Mouse (Mus musculus) bone marrow macrophage, adult 2 months (primary cell): ENCODE results near the gene Xrcc2. TPM values are rescaled to one million over a fixed set of nuclear protein-coding genes. Genes with fewer than 3 reads are reported as not detected.
"Not testable (repeated sequence)": the region's sequence is repeated elsewhere in the genome, so short reads cannot be mapped to it uniquely, and the experiment has no call there.

Experiments
- H3K27ac ChIP-seq: 2 replicates; pipeline ENCODE4 v1.5.1; 2012; ENCODE audit warnings: low read depth, low read length; ENCODE audit not compliant: insufficient read depth
- H3K4me1 ChIP-seq: 2 replicates; pipeline ENCODE4 v1.6.1; 2012; ENCODE audit warnings: low read length; ENCODE audit not compliant: control insufficient read depth, insufficient read depth
- H3K4me3 ChIP-seq: 2 replicates; pipeline ENCODE4 v1.5.1; 2012; ENCODE audit warnings: mild to moderate bottlenecking, low read length, moderate library complexity; ENCODE audit not compliant: insufficient read depth
- CTCF ChIP-seq: IDR thresholded peaks from 2 replicates; pipeline ENCODE4 v1.5.1; 2012; ENCODE audit warnings: low read depth, mild to moderate bottlenecking, low read length, moderate library complexity
- POLR2A ChIP-seq: IDR thresholded peaks from 2 replicates; pipeline ENCODE4 v1.6.1; 2012; ENCODE audit warnings: mild to moderate bottlenecking, low read depth, low read length, borderline replicate concordance
- polyA plus RNA-seq: library from polyadenylated mRNA; stranded (reverse); fragments of >200 nt; gene quantifications from 2 replicates; pipeline ENCODE4 v1.2.4, GENCODE M21; 2012; ENCODE audit not compliant: missing spikeins, insufficient read depth, insufficient read length

Gene Xrcc2
- polyA plus RNA-seq, 1 experiment, result 4.2 TPM

- TF ChIP-seq POLR2A (no peak), CTCF (peak; percentile 63)
- no peak overlapping the region for H3K4me3 ChIP-seq
- H3K4me1 ChIP-seq, result no peaks in the 10 kb centered on the region
- H3K27ac ChIP-seq, result no peak overlapping the region
Observed at GRCm38 (mm10) chr5:25734318-25734717, 28.7 kb upstream of the Xrcc2 start.

DNA sequence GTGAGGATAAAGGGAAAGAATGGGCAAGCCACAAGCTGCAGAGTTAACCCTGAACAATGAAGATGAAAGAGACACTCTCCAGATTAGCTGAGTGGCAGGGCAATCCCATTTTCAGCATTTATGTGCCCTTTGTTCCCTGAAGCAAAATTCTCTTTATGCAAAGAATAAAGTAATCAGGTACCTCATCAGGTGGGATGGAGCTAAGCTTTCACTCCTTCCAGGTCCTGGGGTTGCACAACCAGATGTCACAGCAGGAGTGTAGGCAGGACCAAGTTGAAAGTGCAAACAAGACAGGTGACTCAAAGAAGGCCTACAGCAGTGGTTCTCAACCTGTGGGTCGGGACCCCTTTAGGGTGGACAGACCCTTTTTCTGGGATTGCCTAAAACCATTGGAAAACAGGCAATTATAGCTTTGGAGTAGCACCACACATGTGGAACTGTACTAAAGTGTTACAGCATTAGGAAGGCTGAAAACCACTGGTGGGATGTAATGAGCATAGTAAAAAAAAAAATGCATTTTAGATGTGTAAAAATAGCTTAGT is 18.6 kb upstream of the Xrcc2 start:
- Histone ChIP-seq H3K27ac (no peak overlapping the region), H3K4me1 (no peaks in the 10 kb centered on the region), H3K4me3 (no peak overlapping the region)
- TF ChIP-seq POLR2A (no peak), CTCF (no peak)

- Histone ChIP-seq H3K4me1 (no peaks in the 10 kb centered on the region), H3K4me3 (no peak overlapping the region), H3K27ac (no peak overlapping the region)
- TF ChIP-seq POLR2A (no peak), CTCF (no peak)
Observed at GRCm38 (mm10) chr5:25723016-25723415, 17.4 kb upstream of the Xrcc2 start.

DNA sequence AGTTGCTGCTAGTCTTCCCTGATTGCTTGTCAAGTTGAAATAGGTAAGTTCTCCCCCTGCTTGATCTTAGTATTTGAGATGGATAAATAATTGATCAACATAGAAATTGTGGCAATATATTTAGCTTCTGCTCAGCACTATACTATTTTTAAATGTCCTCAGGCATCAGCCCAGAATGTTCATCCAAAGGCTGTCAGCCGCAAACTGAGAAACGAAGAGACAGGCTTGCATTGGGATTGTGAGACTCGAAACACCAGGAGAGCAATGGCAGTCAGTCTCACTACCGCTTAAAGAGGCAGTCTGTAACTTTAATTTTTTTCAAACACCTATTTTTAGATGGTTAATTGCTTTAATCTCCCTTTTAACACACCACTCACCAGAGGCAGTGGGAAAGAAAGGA is 13.8 kb upstream of the Xrcc2 start:
- TF ChIP-seq CTCF (no peak), POLR2A (no peak)
- Histone ChIP-seq H3K27ac (no peak overlapping the region), H3K4me3 (no peak overlapping the region), H3K4me1 (no peaks in the 10 kb centered on the region)

- H3K4me1 ChIP-seq, H3K4me3 ChIP-seq, H3K27ac ChIP-seq: not testable (repeated sequence)
Observed at GRCm38 (mm10) chr5:25713001-25713706, 7.5 kb upstream of the Xrcc2 start.

GRCm38 (mm10) chr5:25704702-25705566 is 691 bp downstream of the Xrcc2 start:
- Histone ChIP-seq H3K27ac (no peak overlapping the region), H3K4me1 (peaks cover 9% of the 10 kb centered on the region), H3K4me3 (peak overlapping the region; percentile 69)
- TF ChIP-seq POLR2A (no peak), CTCF (no peak)

DNA sequence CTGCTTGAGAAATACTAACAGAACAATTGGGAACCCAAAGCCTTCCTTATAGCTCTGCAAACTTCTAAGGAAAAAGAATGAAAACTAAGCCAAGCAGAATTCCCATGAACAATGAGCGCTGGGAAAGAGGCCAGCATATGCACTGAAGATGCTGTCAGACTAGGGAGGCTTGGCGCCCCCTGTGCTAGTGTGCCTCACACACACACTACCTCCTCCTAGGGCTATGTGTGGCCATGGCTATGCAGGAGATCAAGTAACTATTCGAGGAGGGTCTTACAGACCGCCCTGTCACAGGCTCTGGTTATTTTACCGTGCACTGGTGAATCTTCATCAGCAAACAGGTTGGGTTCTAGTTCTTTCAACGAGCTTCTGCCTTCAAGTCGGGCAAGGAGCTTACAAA is 7.7 kb downstream of the Xrcc2 start:
- TF ChIP-seq POLR2A (no peak), CTCF (no peak)
- H3K27ac ChIP-seq, result no peak overlapping the region

DNA sequence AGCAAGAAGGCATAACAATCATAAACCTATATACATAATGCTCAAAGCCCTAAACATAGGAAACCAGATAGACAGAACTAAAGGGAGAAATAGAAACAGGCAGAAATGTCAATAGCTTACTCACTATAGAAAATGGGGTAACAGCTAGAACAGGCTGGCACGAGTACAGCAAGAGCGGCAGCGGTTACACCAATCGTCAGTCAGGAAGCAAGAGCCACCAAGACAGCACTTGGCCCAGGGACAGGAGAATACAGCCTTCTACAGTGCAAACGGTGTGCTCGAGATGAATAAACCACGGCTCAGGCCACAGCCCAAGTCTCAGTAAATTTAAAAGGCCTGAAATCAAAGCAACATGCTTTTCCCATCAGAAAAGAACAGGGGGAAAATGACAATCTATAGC is 9.4 kb downstream of the Xrcc2 start:
- peaks cover 5% of the 10 kb centered on the region; the same call in 1 of the 2 replicates for H3K4me1 ChIP-seq
- no peak overlapping the region for H3K27ac ChIP-seq
- no peak overlapping the region for H3K4me3 ChIP-seq
- TF ChIP-seq POLR2A, result no peak
- TF ChIP-seq CTCF, result no peak

More for the DNA sequence above, 7.7 kb downstream of the Xrcc2 start:
- Histone ChIP-seq H3K4me1 (peaks cover 5% of the 10 kb centered on the region; the same call in 1 of the 2 replicates), H3K4me3 (no peak overlapping the region)

DNA sequence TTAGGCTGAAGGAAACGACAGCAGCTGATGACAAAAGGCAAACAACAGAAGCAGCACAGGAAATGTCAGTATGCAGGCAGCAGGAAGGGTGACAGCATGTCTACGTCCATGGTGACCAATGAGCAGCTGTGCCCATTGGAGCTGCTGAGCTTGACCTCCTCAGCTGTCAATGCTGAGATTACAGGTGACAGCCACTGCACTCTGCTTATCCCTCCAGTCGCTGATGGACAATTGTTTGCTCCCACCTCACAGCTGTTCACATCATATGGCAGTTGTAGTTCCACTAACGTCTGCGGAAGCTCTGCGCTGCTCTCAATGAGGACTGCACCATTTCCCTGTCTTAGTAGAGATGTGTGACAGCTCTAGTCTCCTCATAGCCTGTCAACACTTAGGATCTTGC is 9.8 kb downstream of the Xrcc2 start:
- Histone ChIP-seq H3K4me1 (peaks cover 5% of the 10 kb centered on the region; the same call in 1 of the 2 replicates), H3K4me3 (no peak overlapping the region), H3K27ac (no peak overlapping the region)
- no peak for TF ChIP-seq POLR2A
- TF ChIP-seq CTCF, result no peak
